Mouse (Mus musculus): ENCODE measurements around the gene Gm17654.

Gm17654 gene

GRCm38 (mm10) chr14:43579046-43579445, at the start of gene Gm17654:
TSS of gene Gm17654 (minus strand) at chr14:43579146.
- 72% methylated on average over 1 of the region's 2 CpGs for WGBS

GRCm38 (mm10) chr14:43607913-43608312, 29.0 kb upstream of the Gm17654 start, which contains the start of gene Gm10375:
TSS of gene Gm10375 (minus strand) at chr14:43608013.

GRCm38 (mm10) chr14:43577969-43578368, 977 bp downstream of the Gm17654 start:
- 87% methylated on average over 4 of the region's 4 CpGs for WGBS

- WGBS, result 82% methylated on average over 2 of the region's 2 CpGs
Measured at GRCm38 (mm10) chr14:43552271-43552670, 26.7 kb downstream of the Gm17654 start.

- 100% methylated on average over 2 of the region's 2 CpGs for WGBS
Measured at GRCm38 (mm10) chr14:43543276-43543675, 35.7 kb downstream of the Gm17654 start, which contains the start of gene Gm5799. TSS of gene Gm5799 (plus strand) at chr14:43543576.

- WGBS, result 79% methylated on average over 2 of the region's 2 CpGs
Measured at GRCm38 (mm10) chr14:43538144-43538543, 40.8 kb downstream of the Gm17654 start.

- 63% methylated on average over 6 of the region's 6 CpGs for WGBS
Measured at GRCm38 (mm10) chr14:43532387-43532786, 46.6 kb downstream of the Gm17654 start.

GRCm38 (mm10) chr14:43532011-43532383, 46.9 kb downstream of the Gm17654 start:
- WGBS, result no CpG with 5 or more reads among the region's 6 CpGs

GRCm38 (mm10) chr14:43531052-43532010, 47.6 kb downstream of the Gm17654 start:
- 40% methylated on average over 15 of the region's 15 CpGs for WGBS

Data from cerebral cortex, adult 2 months (tissue).